Mouse (Mus musculus) small intestine, adult 2 months (tissue): ENCODE measurements around the gene Trim25. TPM values are rescaled to one million over a fixed set of nuclear protein-coding genes. Genes with fewer than 3 reads are reported as not detected.

Experiments
- H3K27ac ChIP-seq: fragments of 200-500 bp; 2 replicates; pipeline ENCODE4 v1.5.1; 2012; ENCODE audit warnings: low read depth, low read length, control low read depth, inconsistent platforms; ENCODE audit not compliant: insufficient read depth
- H3K27me3 ChIP-seq: fragments of 200-500 bp; 2 replicates; pipeline ENCODE4 v1.6.1; 2012; ENCODE audit warnings: mild to moderate bottlenecking, moderate library complexity, low read length, inconsistent platforms; ENCODE audit not compliant: control insufficient read depth, insufficient read depth
- H3K36me3 ChIP-seq: fragments of 200-500 bp; 2 replicates; pipeline ENCODE4 v1.6.1; 2012; ENCODE audit warnings: mild to moderate bottlenecking, low read length, control low read depth, inconsistent platforms; ENCODE audit not compliant: control insufficient read depth, insufficient read depth
- H3K4me1 ChIP-seq: fragments of 200-500 bp; 2 replicates; pipeline ENCODE4 v1.6.1; 2012; ENCODE audit warnings: low read length, inconsistent platforms, mixed read lengths; ENCODE audit not compliant: control insufficient read depth, insufficient read depth, insufficient read length
- H3K4me3 ChIP-seq: fragments of 200-500 bp; 2 replicates; pipeline ENCODE4 v1.5.1; 2012; ENCODE audit warnings: low read depth, mild to moderate bottlenecking, control low read depth, inconsistent platforms, low read length, moderate library complexity
- CTCF ChIP-seq: fragments of 200-500 bp; IDR thresholded peaks from 2 replicates; pipeline ENCODE4 v1.5.1; 2012; ENCODE audit warnings: low read depth, mild to moderate bottlenecking, control low read depth, inconsistent platforms, low read length, moderate library complexity, mixed read lengths; ENCODE audit not compliant: insufficient replicate concordance, insufficient read length; ENCODE audit errors: extremely low read depth
- POLR2A ChIP-seq: fragments of 200-500 bp; IDR thresholded peaks from 2 replicates; pipeline ENCODE4 v1.6.1; 2012; ENCODE audit warnings: low read depth, mild to moderate bottlenecking, control low read depth, inconsistent platforms, low read length, moderate library complexity
- WGBS: fragments of 180-500 bp; shearing (Covaris S2); methylation state at CpG from one replicate; pipeline ENCODE4 v1.1.7; 2018; 5-methylcytosine and 5-hydroxymethylcytosine counted together
- polyA plus RNA-seq: library from polyadenylated mRNA; depleted of rRNA; stranded (reverse); fragments of >200 nt; gene quantifications from 2 replicates; pipeline ENCODE4 v1.2.3, GENCODE M21; 2012; rRNA removed

Trim25 gene
- polyA plus RNA-seq, 1 experiment = 129 TPM

DNA sequence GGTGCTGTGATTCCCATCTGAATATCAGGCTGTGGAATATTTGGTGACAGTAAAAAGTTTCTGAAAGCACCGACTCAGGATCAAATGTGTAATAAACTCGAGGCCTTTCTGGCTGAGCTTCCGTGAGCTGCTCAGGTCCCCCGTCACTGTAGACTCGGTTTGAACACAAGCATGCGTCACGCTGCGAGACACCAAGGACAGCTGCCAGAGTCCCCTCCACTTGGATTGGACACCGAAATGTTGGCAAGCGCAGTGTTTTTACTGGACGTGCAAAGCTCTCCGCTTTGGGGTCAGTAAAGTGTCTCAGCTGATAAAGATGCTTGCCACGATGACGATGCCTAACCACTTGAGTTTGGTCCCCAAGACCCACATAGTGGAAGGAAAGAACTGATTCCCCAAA is 69.5 kb downstream of the Trim25 start:
- TF ChIP-seq POLR2A (no peak), CTCF (no peak)
- Histone ChIP-seq H3K4me1 (no peaks in the 10 kb centered on the region), H3K4me3 (no peak overlapping the region), H3K27ac (no peak overlapping the region), H3K27me3 (no peaks in the 10 kb centered on the region), H3K36me3 (no peaks in the 10 kb centered on the region)
- 89% methylated on average over 14 of the region's 14 CpGs for WGBS

DNA sequence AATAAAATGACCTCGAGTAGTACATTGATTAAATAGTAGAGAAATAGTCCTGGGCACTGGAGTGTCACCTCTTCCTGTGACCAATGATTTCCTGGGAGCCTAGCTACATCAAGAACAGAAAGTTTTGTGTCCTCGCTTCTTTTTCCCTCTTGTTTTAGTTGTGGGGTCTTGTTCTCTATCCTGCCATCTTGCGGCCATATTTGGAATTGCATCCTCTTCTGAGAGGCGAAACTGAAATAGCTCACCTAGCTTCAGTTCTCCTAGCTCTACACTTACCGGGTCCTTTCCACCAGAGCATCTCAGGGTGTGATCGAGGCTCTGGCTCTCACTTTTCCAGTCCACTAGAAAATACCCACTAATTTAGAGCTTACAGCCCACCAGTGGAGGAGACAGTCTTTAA is 70.1 kb downstream of the Trim25 start:
- Histone ChIP-seq H3K4me3 (no peak overlapping the region), H3K36me3 (no peaks in the 10 kb centered on the region), H3K4me1 (no peaks in the 10 kb centered on the region), H3K27me3 (no peaks in the 10 kb centered on the region), H3K27ac (no peak overlapping the region)
- no peak for TF ChIP-seq POLR2A
- peak; percentile 41; the same call in 1 of the 2 replicates for TF ChIP-seq CTCF
- WGBS = 9% methylated on average over 6 of the region's 6 CpGs

Other genes with a start within 250 kb of the Trim25 start
- gene Akap1, start 134.8 kb upstream of the Trim25 start, polyA plus RNA-seq = 17.2 and 23.9 TPM in 2 replicates
- gene Scpep1, start 43.9 kb upstream of the Trim25 start, polyA plus RNA-seq = 4.7 and 31.1 TPM in 2 replicates
- gene Elobl, start 32.4 kb upstream of the Trim25 start, polyA plus RNA-seq = 0.37 TPM in 1 of 2 replicates, not detected in the other
- gene Coil, start 29.1 kb upstream of the Trim25 start, polyA plus RNA-seq = 1.1 and 1.4 TPM in 2 replicates
- gene Dgke, start 67.5 kb downstream of the Trim25 start, polyA plus RNA-seq = 2.1 and 3.2 TPM in 2 replicates
- gene Gm525, start 74.5 kb downstream of the Trim25 start, polyA plus RNA-seq = not detected in 2 replicates